Mouse (Mus musculus): ENCODE results near the gene Tex19.2. TPM values are rescaled to one million over a fixed set of nuclear protein-coding genes. Genes with fewer than 3 reads are reported as not detected.

Tex19.2 gene
- polyA plus RNA-seq, 1 experiment = not detected

GRCm38 (mm10) chr11:121100692-121101091, 17.8 kb downstream of the Tex19.2 start:
- no peak overlapping the region for H3K4me3 ChIP-seq (ENCODE audit: extremely low read depth, insufficient read depth, insufficient read length)
- DNase-seq (ENCODE audit: low read depth in 1 of 2, low spot score in 2 of 2) = no peak
- no peaks in the 10 kb centered on the region for H3K27me3 ChIP-seq (ENCODE audit: control insufficient read depth, insufficient read depth, low read length)
- no peak overlapping the region for H3K27ac ChIP-seq (ENCODE audit: insufficient read depth, low read length)
- TF ChIP-seq POLR2A (IDR thresholded peaks at IDR 0.05; ENCODE audit: low read depth, low read length) = no peak
- no peak for TF ChIP-seq CTCF (IDR thresholded peaks at IDR 0.05; ENCODE audit: extremely low read depth, insufficient read depth, insufficient read length, insufficient replicate concordance)
- no peaks in the 10 kb centered on the region for H3K4me1 ChIP-seq (ENCODE audit: control insufficient read depth, insufficient read depth, insufficient read length)
- 48% methylated on average over 7 of the region's 7 CpGs for WGBS
- H3K36me3 ChIP-seq (ENCODE audit: control insufficient read depth, insufficient read depth, low read length) = no peaks in the 10 kb centered on the region

- 64% methylated on average over 7 of the region's 7 CpGs for WGBS
- Histone ChIP-seq H3K27me3 (ENCODE audit: control insufficient read depth, insufficient read depth, low read length) (no peaks in the 10 kb centered on the region), H3K27ac (ENCODE audit: insufficient read depth, low read length) (no peak overlapping the region), H3K4me1 (ENCODE audit: control insufficient read depth, insufficient read depth, insufficient read length) (no peaks in the 10 kb centered on the region), H3K4me3 (ENCODE audit: extremely low read depth, insufficient read depth, insufficient read length) (no peak overlapping the region), H3K36me3 (ENCODE audit: control insufficient read depth, insufficient read depth, low read length) (no peaks in the 10 kb centered on the region)
- no peak for TF ChIP-seq CTCF (IDR thresholded peaks at IDR 0.05; ENCODE audit: extremely low read depth, insufficient read depth, insufficient read length, insufficient replicate concordance)
- TF ChIP-seq POLR2A (IDR thresholded peaks at IDR 0.05; ENCODE audit: low read depth, low read length) = no peak
- no peak for DNase-seq (ENCODE audit: low read depth in 1 of 2, low spot score in 2 of 2)
Observed at GRCm38 (mm10) chr11:121099762-121100161, 18.7 kb downstream of the Tex19.2 start.

- H3K4me1 ChIP-seq (ENCODE audit: control insufficient read depth, insufficient read depth, insufficient read length) = peaks cover 2% of the 10 kb centered on the region; the same call in 1 of the 2 replicates
- no peak overlapping the region for H3K27ac ChIP-seq (ENCODE audit: insufficient read depth, low read length)
- H3K27me3 ChIP-seq (ENCODE audit: control insufficient read depth, insufficient read depth, low read length) = no peaks in the 10 kb centered on the region
- TF ChIP-seq POLR2A (IDR thresholded peaks at IDR 0.05; ENCODE audit: low read depth, low read length) = no peak
- TF ChIP-seq CTCF (IDR thresholded peaks at IDR 0.05; ENCODE audit: extremely low read depth, insufficient read depth, insufficient read length, insufficient replicate concordance) = no peak
- DNase-seq (ENCODE audit: low read depth in 1 of 2, low spot score in 2 of 2) = no peak
- no peaks in the 10 kb centered on the region for H3K36me3 ChIP-seq (ENCODE audit: control insufficient read depth, insufficient read depth, low read length)
- 67% methylated on average over 14 of the region's 14 CpGs for WGBS
- H3K4me3 ChIP-seq (ENCODE audit: extremely low read depth, insufficient read depth, insufficient read length) = no peak overlapping the region
Observed at GRCm38 (mm10) chr11:121092606-121093585, 25.6 kb downstream of the Tex19.2 start.

- H3K36me3 ChIP-seq (ENCODE audit: control insufficient read depth, insufficient read depth, low read length) = no peaks in the 10 kb centered on the region
- H3K27me3 ChIP-seq (ENCODE audit: control insufficient read depth, insufficient read depth, low read length) = no peaks in the 10 kb centered on the region
- H3K27ac ChIP-seq (ENCODE audit: insufficient read depth, low read length) = no peak overlapping the region
- 43% methylated on average over 4 of the region's 4 CpGs for WGBS
- H3K4me3 ChIP-seq (ENCODE audit: extremely low read depth, insufficient read depth, insufficient read length) = no peak overlapping the region
- peaks cover 2% of the 10 kb centered on the region; the same call in 1 of the 2 replicates for H3K4me1 ChIP-seq (ENCODE audit: control insufficient read depth, insufficient read depth, insufficient read length)
- no peak for DNase-seq (ENCODE audit: low read depth in 1 of 2, low spot score in 2 of 2)
- no peak for TF ChIP-seq POLR2A (IDR thresholded peaks at IDR 0.05; ENCODE audit: low read depth, low read length)
Observed at GRCm38 (mm10) chr11:121090943-121091342, 27.5 kb downstream of the Tex19.2 start.

GRCm38 (mm10) chr11:121089756-121090546, 28.5 kb downstream of the Tex19.2 start:
- 82% methylated on average over 2 of the region's 2 CpGs for WGBS
- no peak for TF ChIP-seq POLR2A (IDR thresholded peaks at IDR 0.05; ENCODE audit: low read depth, low read length)
- TF ChIP-seq CTCF (IDR thresholded peaks at IDR 0.05; ENCODE audit: extremely low read depth, insufficient read depth, insufficient read length, insufficient replicate concordance) = no peak
- H3K4me3 ChIP-seq (ENCODE audit: extremely low read depth, insufficient read depth, insufficient read length) = no peak overlapping the region
- H3K36me3 ChIP-seq (ENCODE audit: control insufficient read depth, insufficient read depth, low read length) = no peaks in the 10 kb centered on the region
- no peak for DNase-seq (ENCODE audit: low read depth in 1 of 2, low spot score in 2 of 2)
- H3K27ac ChIP-seq (ENCODE audit: insufficient read depth, low read length) = no peak overlapping the region
- peaks cover 2% of the 10 kb centered on the region; the same call in 1 of the 2 replicates for H3K4me1 ChIP-seq (ENCODE audit: control insufficient read depth, insufficient read depth, insufficient read length)
- H3K27me3 ChIP-seq (ENCODE audit: control insufficient read depth, insufficient read depth, low read length) = no peaks in the 10 kb centered on the region

GRCm38 (mm10) chr11:121088997-121089396, 29.5 kb downstream of the Tex19.2 start:
- no peaks in the 10 kb centered on the region for H3K36me3 ChIP-seq (ENCODE audit: control insufficient read depth, insufficient read depth, low read length)
- no peak for DNase-seq (ENCODE audit: low read depth in 1 of 2, low spot score in 2 of 2)
- H3K27ac ChIP-seq (ENCODE audit: insufficient read depth, low read length) = no peak overlapping the region
- no peak for TF ChIP-seq CTCF (IDR thresholded peaks at IDR 0.05; ENCODE audit: extremely low read depth, insufficient read depth, insufficient read length, insufficient replicate concordance)
- TF ChIP-seq POLR2A (IDR thresholded peaks at IDR 0.05; ENCODE audit: low read depth, low read length) = no peak
- H3K27me3 ChIP-seq (ENCODE audit: control insufficient read depth, insufficient read depth, low read length) = no peaks in the 10 kb centered on the region
- WGBS = 87% methylated on average over 6 of the region's 6 CpGs
- no peak overlapping the region for H3K4me3 ChIP-seq (ENCODE audit: extremely low read depth, insufficient read depth, insufficient read length)
- H3K4me1 ChIP-seq (ENCODE audit: control insufficient read depth, insufficient read depth, insufficient read length) = peaks cover 5% of the 10 kb centered on the region; the same call in 1 of the 2 replicates
